Mouse (Mus musculus) ES-E14 (cell line): ENCODE measurements around the gene Rassf2.

ENCODE experiments used
- CHD2 ChIP-seq: IDR thresholded peaks from 2 replicates; pipeline ENCODE4 v1.6.1; 2014; ENCODE audit warnings: mild to moderate bottlenecking, low read depth, low read length, inconsistent platforms
- HCFC1 ChIP-seq: IDR thresholded peaks from 2 replicates; pipeline ENCODE4 v1.6.1; 2012; ENCODE audit warnings: low read length, inconsistent platforms, borderline replicate concordance; ENCODE audit not compliant: insufficient read depth
- MAFK ChIP-seq: IDR thresholded peaks from 2 replicates; pipeline ENCODE4 v1.6.1; 2014; ENCODE audit warnings: mild to moderate bottlenecking, low read depth, low read length, inconsistent platforms; ENCODE audit not compliant: insufficient read depth
- ZC3H11A ChIP-seq: IDR thresholded peaks from 2 replicates; pipeline ENCODE4 v1.6.1; 2012; ENCODE audit warnings: low read depth, mild to moderate bottlenecking, inconsistent platforms, low read length, borderline replicate concordance
- ZNF384 ChIP-seq: IDR thresholded peaks from 2 replicates; pipeline ENCODE4 v1.6.1; 2012; ENCODE audit warnings: low read depth, low read length, inconsistent platforms

DNA sequence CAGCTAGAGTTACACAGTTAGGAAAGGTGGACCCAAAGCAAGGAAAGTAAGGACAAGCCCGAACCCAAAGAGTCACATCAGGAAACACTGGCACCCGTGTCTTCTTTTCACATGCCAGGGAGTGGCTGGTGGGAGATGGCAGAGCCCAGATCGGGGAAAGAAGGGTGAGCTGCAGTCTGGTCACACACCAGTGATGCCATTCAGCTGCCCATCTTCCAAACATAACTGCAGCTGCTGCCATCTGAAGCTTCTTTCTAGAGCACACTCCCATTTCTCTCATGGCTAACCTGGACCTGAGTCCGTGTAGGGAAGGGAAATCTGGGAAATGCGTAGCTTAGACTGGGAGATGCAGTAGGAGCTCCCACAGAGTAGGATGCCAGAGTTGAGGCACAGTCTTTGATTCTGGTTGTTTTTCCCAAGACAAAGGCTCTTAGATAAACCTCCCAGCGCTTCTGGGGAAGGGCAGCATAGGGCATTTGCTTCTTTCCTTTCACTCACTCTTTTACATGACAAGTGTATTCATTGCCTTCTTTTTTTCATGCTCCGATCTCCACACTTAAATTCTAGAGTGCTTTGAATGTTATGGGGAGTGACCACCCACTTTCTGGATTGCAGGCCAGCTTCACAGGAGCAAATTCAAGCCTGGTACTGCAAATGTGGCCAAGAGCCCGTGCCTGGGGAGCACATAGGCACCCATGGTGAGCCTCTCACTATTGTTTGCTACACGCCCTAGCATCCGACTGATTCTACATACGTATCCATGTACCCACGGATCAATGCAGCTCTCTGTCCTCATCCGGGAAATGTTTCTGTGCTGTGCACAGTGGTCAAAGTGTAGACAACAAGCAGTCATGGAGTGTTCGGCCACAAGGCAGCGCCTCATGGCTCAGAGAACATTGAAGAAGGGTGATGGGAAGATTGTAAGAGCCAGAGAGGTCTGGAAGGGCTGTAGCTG is 14.5 kb upstream of the Rassf2 start:
- TF ChIP-seq MAFK = no peak
- no peak for TF ChIP-seq ZC3H11A
- no peak for TF ChIP-seq CHD2
- no peak for TF ChIP-seq ZNF384
- no peak for TF ChIP-seq HCFC1
